Mouse (Mus musculus) hindbrain, embryonic 13.5 days (tissue): ENCODE data around the gene C130050O18Rik. TPM values are rescaled to one million over a fixed set of nuclear protein-coding genes. Genes with fewer than 3 reads are reported as not detected.

Source experiments
- ATAC-seq: fragments of 200-750 bp; cut with Nextera tagmentation; 2 replicates; pipeline ENCODE4 v1.8.0; 2017; ENCODE audit warnings: moderate TSS enrichment; ENCODE audit not compliant: low FRiP score
- H3K27ac ChIP-seq: fragments of 300-500 bp; sonication (generic); 2 replicates; pipeline ENCODE4 v1.5.1; 2015; ENCODE audit warnings: inconsistent platforms, mild to moderate bottlenecking, moderate library complexity
- H3K27me3 ChIP-seq: fragments of 300-500 bp; sonication (generic); 2 replicates; pipeline ENCODE4 v1.6.1; 2015; ENCODE audit warnings: mild to moderate bottlenecking, inconsistent platforms
- H3K36me3 ChIP-seq: fragments of 300-500 bp; sonication (generic); 2 replicates; pipeline ENCODE4 v1.6.1; 2015; ENCODE audit warnings: mild to moderate bottlenecking, inconsistent platforms
- H3K4me1 ChIP-seq: fragments of 300-500 bp; sonication (generic); replicated peaks from 2 replicates; pipeline ENCODE4 v1.6.1; 2015; ENCODE audit warnings: inconsistent platforms
- H3K4me2 ChIP-seq: fragments of 300-500 bp; sonication (generic); 2 replicates; pipeline ENCODE4 v1.6.1; 2015; ENCODE audit warnings: inconsistent platforms, mild to moderate bottlenecking, moderate library complexity
- H3K4me3 ChIP-seq: fragments of 300-500 bp; sonication (generic); 2 replicates; pipeline ENCODE4 v1.5.1; 2015; ENCODE audit warnings: mild to moderate bottlenecking, inconsistent platforms
- H3K9ac ChIP-seq: fragments of 300-500 bp; sonication (generic); 2 replicates; pipeline ENCODE4 v1.6.1; 2015; ENCODE audit warnings: mild to moderate bottlenecking, inconsistent platforms
- H3K9me3 ChIP-seq: fragments of 300-500 bp; sonication (generic); 2 replicates; pipeline ENCODE4 v1.6.1; 2016; ENCODE audit warnings: inconsistent platforms
- WGBS: fragments of 180-500 bp; shearing (Covaris S2); methylation state at CpG from one replicate; pipeline ENCODE4 v1.1.7; 2015; 5-methylcytosine and 5-hydroxymethylcytosine counted together
- polyA plus RNA-seq: library from polyadenylated mRNA; unstranded; fragments of >200 nt; fragmentation: Nextera tagmentation; extraction: Ambion mirVana; gene quantifications from 2 replicates; pipeline ENCODE4 v1.2.1, GENCODE M21; 2015

C130050O18Rik gene
- polyA plus RNA-seq, 1 experiment from 2014 or later = 0.22 TPM

GRCm38 (mm10) chr5:139437769-139438168 is 32.7 kb downstream of the C130050O18Rik start:
- WGBS = 94% methylated on average over 4 of the region's 4 CpGs
- H3K4me3 ChIP-seq = no peak overlapping the region

GRCm38 (mm10) chr5:139438440-139438839 is 33.4 kb downstream of the C130050O18Rik start:
- H3K27me3 ChIP-seq = no peaks in the 10 kb centered on the region
- H3K27ac ChIP-seq = no peak overlapping the region
- no peaks in the 10 kb centered on the region for H3K9me3 ChIP-seq
- H3K4me3 ChIP-seq = no peak overlapping the region
- H3K9ac ChIP-seq = no peak overlapping the region
- H3K36me3 ChIP-seq = no peaks in the 10 kb centered on the region
- H3K4me1 ChIP-seq = peaks cover 50% of the 10 kb centered on the region
- 51% methylated on average over 12 of the region's 12 CpGs for WGBS
- ATAC-seq = no peak
- no peak overlapping the region for H3K4me2 ChIP-seq

More at GRCm38 (mm10) chr5:139437769-139438168, 32.7 kb downstream of the C130050O18Rik start:
- Histone ChIP-seq H3K9me3 (no peaks in the 10 kb centered on the region), H3K36me3 (no peaks in the 10 kb centered on the region), H3K4me2 (no peak overlapping the region), H3K27ac (no peak overlapping the region), H3K9ac (no peak overlapping the region), H3K27me3 (no peaks in the 10 kb centered on the region), H3K4me1 (peaks cover 51% of the 10 kb centered on the region)
- ATAC-seq = no peak

GRCm38 (mm10) chr5:139440451-139440850 is 35.4 kb downstream of the C130050O18Rik start:
- no peaks in the 10 kb centered on the region for H3K36me3 ChIP-seq
- H3K9me3 ChIP-seq = no peaks in the 10 kb centered on the region
- no peak overlapping the region for H3K4me2 ChIP-seq
- H3K27ac ChIP-seq = no peak overlapping the region
- no peak overlapping the region for H3K4me3 ChIP-seq
- no peak overlapping the region for H3K9ac ChIP-seq
- 69% methylated on average over 5 of the region's 5 CpGs for WGBS
- H3K27me3 ChIP-seq = no peaks in the 10 kb centered on the region
- H3K4me1 ChIP-seq = peaks cover 34% of the 10 kb centered on the region
- ATAC-seq = no peak

- WGBS = 95% methylated on average over 11 of the region's 11 CpGs
- ATAC-seq = no peak
- 0 out of 2 replicates have a peak overlapping the region, but pooled peaks have one; percentile 14 for H3K27ac ChIP-seq
Observed at GRCm38 (mm10) chr5:139440926-139441725, 36.0 kb downstream of the C130050O18Rik start.

GRCm38 (mm10) chr5:139441726-139442018 is 36.6 kb downstream of the C130050O18Rik start:
- Histone ChIP-seq H3K4me3 (no peak overlapping the region), H3K36me3 (no peaks in the 10 kb centered on the region), H3K9me3 (no peaks in the 10 kb centered on the region), H3K4me2 (no peak overlapping the region), H3K27me3 (no peaks in the 10 kb centered on the region), H3K27ac (peak overlapping the region; percentile 14; the same call in 1 of the 2 replicates), H3K4me1 (peaks cover 33% of the 10 kb centered on the region), H3K9ac (no peak overlapping the region)
- 96% methylated on average over 2 of the region's 2 CpGs for WGBS
- no peak for ATAC-seq

More at GRCm38 (mm10) chr5:139440926-139441725, 36.0 kb downstream of the C130050O18Rik start:
- Histone ChIP-seq H3K9ac (no peak overlapping the region), H3K9me3 (no peaks in the 10 kb centered on the region), H3K36me3 (no peaks in the 10 kb centered on the region), H3K27me3 (no peaks in the 10 kb centered on the region), H3K4me3 (no peak overlapping the region), H3K4me2 (no peak overlapping the region), H3K4me1 (peaks cover 33% of the 10 kb centered on the region)

- Histone ChIP-seq H3K27ac (peak overlapping the region; percentile 14), H3K36me3 (no peaks in the 10 kb centered on the region), H3K9me3 (no peaks in the 10 kb centered on the region), H3K4me1 (peaks cover 33% of the 10 kb centered on the region), H3K4me2 (no peak overlapping the region), H3K4me3 (no peak overlapping the region), H3K9ac (no peak overlapping the region), H3K27me3 (no peaks in the 10 kb centered on the region)
- 72% methylated on average over 12 of the region's 12 CpGs for WGBS
- no peak for ATAC-seq
Observed at GRCm38 (mm10) chr5:139442428-139442827, 37.3 kb downstream of the C130050O18Rik start.

GRCm38 (mm10) chr5:139442962-139443361 is 37.9 kb downstream of the C130050O18Rik start:
- Histone ChIP-seq H3K9ac (no peak overlapping the region), H3K9me3 (no peaks in the 10 kb centered on the region), H3K27me3 (no peaks in the 10 kb centered on the region), H3K4me1 (peaks cover 33% of the 10 kb centered on the region), H3K27ac (peak overlapping the region; percentile 31), H3K36me3 (no peaks in the 10 kb centered on the region), H3K4me2 (no peak overlapping the region), H3K4me3 (no peak overlapping the region)
- ATAC-seq = no peak
- 74% methylated on average over 4 of the region's 4 CpGs for WGBS

- no peak overlapping the region for H3K4me3 ChIP-seq
- H3K27ac ChIP-seq = no peak overlapping the region
- no peak overlapping the region for H3K4me2 ChIP-seq
- H3K9me3 ChIP-seq = no peaks in the 10 kb centered on the region
- H3K9ac ChIP-seq = no peak overlapping the region
- 88% methylated on average over 8 of the region's 8 CpGs for WGBS
- no peak for ATAC-seq
- H3K36me3 ChIP-seq = no peaks in the 10 kb centered on the region
- H3K27me3 ChIP-seq = no peaks in the 10 kb centered on the region
- peaks cover 45% of the 10 kb centered on the region for H3K4me1 ChIP-seq
Observed at GRCm38 (mm10) chr5:139445258-139445657, 40.2 kb downstream of the C130050O18Rik start.

GRCm38 (mm10) chr5:139448025-139448424 is 42.9 kb downstream of the C130050O18Rik start:
- Histone ChIP-seq H3K27me3 (no peaks in the 10 kb centered on the region), H3K27ac (no peak overlapping the region), H3K9me3 (no peaks in the 10 kb centered on the region), H3K4me1 (peaks cover 34% of the 10 kb centered on the region), H3K4me3 (no peak overlapping the region), H3K9ac (no peak overlapping the region), H3K4me2 (no peak overlapping the region), H3K36me3 (0 out of 2 replicates have a peak, but pooled peaks cover 8% of the 10 kb centered on the region)
- no peak for ATAC-seq
- 77% methylated on average over 6 of the region's 6 CpGs for WGBS

GRCm38 (mm10) chr5:139449161-139449791 is 44.2 kb downstream of the C130050O18Rik start:
- WGBS = 28% methylated on average over 5 of the region's 5 CpGs
- peak; percentile 66 for ATAC-seq
- H3K27ac ChIP-seq = peak overlapping the region; percentile 79
- peak overlapping the region; percentile 51 for H3K9ac ChIP-seq
- H3K27me3 ChIP-seq = no peaks in the 10 kb centered on the region
- peaks cover 41% of the 10 kb centered on the region for H3K4me1 ChIP-seq
- H3K36me3 ChIP-seq = peaks cover 12% of the 10 kb centered on the region; the same call in 1 of the 2 replicates
- H3K4me3 ChIP-seq = no peak overlapping the region
- H3K9me3 ChIP-seq = no peaks in the 10 kb centered on the region
- no peak overlapping the region for H3K4me2 ChIP-seq

GRCm38 (mm10) chr5:139449926-139450325 is 44.8 kb downstream of the C130050O18Rik start:
- H3K4me1 ChIP-seq = peaks cover 41% of the 10 kb centered on the region
- no peaks in the 10 kb centered on the region for H3K27me3 ChIP-seq
- peak overlapping the region; percentile 79 for H3K27ac ChIP-seq
- peak overlapping the region; percentile 51 for H3K9ac ChIP-seq
- H3K9me3 ChIP-seq = no peaks in the 10 kb centered on the region
- H3K36me3 ChIP-seq = peaks cover 16% of the 10 kb centered on the region; the same call in 1 of the 2 replicates
- 25% methylated on average over 4 of the region's 4 CpGs for WGBS
- H3K4me3 ChIP-seq = no peak overlapping the region
- ATAC-seq = peak; percentile 80
- no peak overlapping the region for H3K4me2 ChIP-seq

GRCm38 (mm10) chr5:139453031-139453430 is 48.0 kb downstream of the C130050O18Rik start:
- Histone ChIP-seq H3K36me3 (peaks cover 21% of the 10 kb centered on the region; the same call in 1 of the 2 replicates), H3K27me3 (no peaks in the 10 kb centered on the region), H3K4me1 (peaks cover 35% of the 10 kb centered on the region), H3K9ac (no peak overlapping the region), H3K4me3 (no peak overlapping the region), H3K4me2 (no peak overlapping the region), H3K9me3 (no peaks in the 10 kb centered on the region), H3K27ac (no peak overlapping the region)
- ATAC-seq = no peak
- WGBS = 81% methylated on average over 10 of the region's 10 CpGs
